Mouse (Mus musculus) small intestine, adult 2 months (tissue): ENCODE results near the gene Itih1. TPM values are rescaled to one million over a fixed set of nuclear protein-coding genes. Genes with fewer than 3 reads are reported as not detected.

Experiments
- H3K27ac ChIP-seq: fragments of 200-500 bp; 2 replicates; pipeline ENCODE4 v1.5.1; 2012; ENCODE audit warnings: low read depth, low read length, control low read depth, inconsistent platforms; ENCODE audit not compliant: insufficient read depth
- H3K27me3 ChIP-seq: fragments of 200-500 bp; 2 replicates; pipeline ENCODE4 v1.6.1; 2012; ENCODE audit warnings: mild to moderate bottlenecking, moderate library complexity, low read length, inconsistent platforms; ENCODE audit not compliant: control insufficient read depth, insufficient read depth
- H3K36me3 ChIP-seq: fragments of 200-500 bp; 2 replicates; pipeline ENCODE4 v1.6.1; 2012; ENCODE audit warnings: mild to moderate bottlenecking, low read length, control low read depth, inconsistent platforms; ENCODE audit not compliant: control insufficient read depth, insufficient read depth
- H3K4me1 ChIP-seq: fragments of 200-500 bp; 2 replicates; pipeline ENCODE4 v1.6.1; 2012; ENCODE audit warnings: low read length, inconsistent platforms, mixed read lengths; ENCODE audit not compliant: control insufficient read depth, insufficient read depth, insufficient read length
- H3K4me3 ChIP-seq: fragments of 200-500 bp; 2 replicates; pipeline ENCODE4 v1.5.1; 2012; ENCODE audit warnings: low read depth, mild to moderate bottlenecking, control low read depth, inconsistent platforms, low read length, moderate library complexity
- CTCF ChIP-seq: fragments of 200-500 bp; IDR thresholded peaks from 2 replicates; pipeline ENCODE4 v1.5.1; 2012; ENCODE audit warnings: low read depth, mild to moderate bottlenecking, control low read depth, inconsistent platforms, low read length, moderate library complexity, mixed read lengths; ENCODE audit not compliant: insufficient replicate concordance, insufficient read length; ENCODE audit errors: extremely low read depth
- POLR2A ChIP-seq: fragments of 200-500 bp; IDR thresholded peaks from 2 replicates; pipeline ENCODE4 v1.6.1; 2012; ENCODE audit warnings: low read depth, mild to moderate bottlenecking, control low read depth, inconsistent platforms, low read length, moderate library complexity
- WGBS: fragments of 180-500 bp; shearing (Covaris S2); methylation state at CpG from one replicate; pipeline ENCODE4 v1.1.7; 2018; 5-methylcytosine and 5-hydroxymethylcytosine counted together
- polyA plus RNA-seq: library from polyadenylated mRNA; depleted of rRNA; stranded (reverse); fragments of >200 nt; gene quantifications from 2 replicates; pipeline ENCODE4 v1.2.3, GENCODE M21; 2012

Itih1 gene
- polyA plus RNA-seq, 1 experiment, result not detected

- Histone ChIP-seq H3K4me1 (no peaks in the 10 kb centered on the region), H3K27ac (no peak within 1 kb of the TSS), H3K4me3 (no peak within 1 kb of the TSS), H3K27me3 (no peaks in the 10 kb centered on the region), H3K36me3 (no peaks in the 10 kb centered on the region)
- TF ChIP-seq CTCF (no peak), POLR2A (no peak)
- 68% methylated on average over 6 of the region's 6 CpGs for WGBS
These were observed 19.5 kb downstream of the Itih1 start, which contains the start of gene Itih3 for GRCm38 (mm10) chr14:30923375-30924105. Itih3 (minus strand) TSS chr14:30923760.

GRCm38 (mm10) chr14:30922053-30922670, 20.9 kb downstream of the Itih1 start:
- H3K27me3 ChIP-seq, result no peaks in the 10 kb centered on the region
- no peak for TF ChIP-seq POLR2A
- H3K36me3 ChIP-seq, result no peaks in the 10 kb centered on the region
- no peak overlapping the region for H3K27ac ChIP-seq
- 31% methylated on average over 8 of the region's 8 CpGs for WGBS
- H3K4me1 ChIP-seq, result no peaks in the 10 kb centered on the region
- no peak overlapping the region for H3K4me3 ChIP-seq

GRCm38 (mm10) chr14:30916516-30916915, 26.6 kb downstream of the Itih1 start:
- Histone ChIP-seq H3K27ac (no peak overlapping the region), H3K4me3 (no peak overlapping the region), H3K4me1 (no peaks in the 10 kb centered on the region), H3K27me3 (no peaks in the 10 kb centered on the region), H3K36me3 (no peaks in the 10 kb centered on the region)
- 84% methylated on average over 1 of the region's 1 CpGs for WGBS
- TF ChIP-seq POLR2A (no peak), CTCF (no peak)

GRCm38 (mm10) chr14:30913404-30913803, 29.7 kb downstream of the Itih1 start:
- WGBS, result 79% methylated on average over 5 of the region's 5 CpGs

GRCm38 (mm10) chr14:30912641-30913040, 30.4 kb downstream of the Itih1 start:
- 60% methylated on average over 8 of the region's 8 CpGs for WGBS
- Histone ChIP-seq H3K27ac (no peak overlapping the region), H3K4me3 (no peak overlapping the region), H3K4me1 (no peaks in the 10 kb centered on the region), H3K36me3 (no peaks in the 10 kb centered on the region), H3K27me3 (no peaks in the 10 kb centered on the region)
- TF ChIP-seq POLR2A (no peak), CTCF (no peak)

More at GRCm38 (mm10) chr14:30913404-30913803, 29.7 kb downstream of the Itih1 start:
- Histone ChIP-seq H3K27me3 (no peaks in the 10 kb centered on the region), H3K4me3 (no peak overlapping the region), H3K27ac (no peak overlapping the region), H3K4me1 (no peaks in the 10 kb centered on the region), H3K36me3 (no peaks in the 10 kb centered on the region)
- TF ChIP-seq CTCF (no peak), POLR2A (no peak)

- H3K4me3 ChIP-seq, result no peak overlapping the region
- no peak overlapping the region for H3K27ac ChIP-seq
- H3K36me3 ChIP-seq, result no peaks in the 10 kb centered on the region
- H3K27me3 ChIP-seq, result no peaks in the 10 kb centered on the region
- no peaks in the 10 kb centered on the region for H3K4me1 ChIP-seq
- no peak for TF ChIP-seq POLR2A
- no peak for TF ChIP-seq CTCF
- WGBS, result 84% methylated on average over 8 of the region's 8 CpGs
These were observed 31.9 kb downstream of the Itih1 start for GRCm38 (mm10) chr14:30911141-30911540.

- H3K4me1 ChIP-seq, result no peaks in the 10 kb centered on the region
- peak overlapping the region; percentile 8; the same call in 1 of the 2 replicates for H3K27ac ChIP-seq
- 49% methylated on average over 3 of the region's 3 CpGs for WGBS
- no peaks in the 10 kb centered on the region for H3K27me3 ChIP-seq
- H3K4me3 ChIP-seq, result no peak overlapping the region
- TF ChIP-seq CTCF (no peak), POLR2A (no peak)
- H3K36me3 ChIP-seq, result no peaks in the 10 kb centered on the region
These were observed 35.2 kb downstream of the Itih1 start for GRCm38 (mm10) chr14:30907814-30908265.

- TF ChIP-seq CTCF (no peak), POLR2A (no peak)
- H3K36me3 ChIP-seq, result no peaks in the 10 kb centered on the region
- no peak overlapping the region for H3K4me3 ChIP-seq
- no peak overlapping the region for H3K27ac ChIP-seq
- H3K4me1 ChIP-seq, result no peaks in the 10 kb centered on the region
- H3K27me3 ChIP-seq, result no peaks in the 10 kb centered on the region
- WGBS, result 90% methylated on average over 6 of the region's 6 CpGs
These were observed 37.1 kb downstream of the Itih1 start for GRCm38 (mm10) chr14:30906001-30906400.
